Mouse (Mus musculus): Measurements from ENCODE around the gene Ctnnb1. TPM values are rescaled to one million over a fixed set of nuclear protein-coding genes. Genes with fewer than 3 reads are reported as not detected.

Gene Ctnnb1
- polyA plus RNA-seq, 1 experiment: 396 TPM

- no peak for TF ChIP-seq USF1 (IDR thresholded peaks at IDR 0.05; ENCODE audit: low read depth)
- peak; percentile 31 for TF ChIP-seq CEBPB (IDR thresholded peaks at IDR 0.05; ENCODE audit: low read depth)
- Histone ChIP-seq H3K27me3 (ENCODE audit: control insufficient read depth, insufficient read depth, insufficient read length) (no peaks in the 10 kb centered on the region), H3K36me3 (ENCODE audit: control insufficient read depth, insufficient read depth) (no peaks in the 10 kb centered on the region), H3K79me3 (ENCODE audit: low read depth) (no peaks in the 10 kb centered on the region), H3ac (ENCODE audit: control insufficient read depth, insufficient read length, low read depth) (peak overlapping the region; percentile 32), H3K79me2 (ENCODE audit: control insufficient read depth, insufficient read depth) (no peaks in the 10 kb centered on the region), H3K4me3 (ENCODE audit: insufficient read depth, poor library complexity, severe bottlenecking) (no peak overlapping the region)
Measured at GRCm38 (mm10) chr9:120926939-120927606, 1.9 kb upstream of the Ctnnb1 start.

GRCm38 (mm10) chr9:120930021-120930420 lies 1.0 kb downstream of the Ctnnb1 start:
- Histone ChIP-seq H3K36me3 (ENCODE audit: control insufficient read depth, insufficient read depth) (no peaks in the 10 kb centered on the region), H3K4me3 (ENCODE audit: insufficient read depth, poor library complexity, severe bottlenecking) (no peak overlapping the region), H3ac (ENCODE audit: control insufficient read depth, insufficient read length, low read depth) (no peak overlapping the region), H3K79me2 (ENCODE audit: control insufficient read depth, insufficient read depth) (peaks cover 15% of the 10 kb centered on the region), H3K79me3 (ENCODE audit: low read depth) (peaks cover 14% of the 10 kb centered on the region), H3K27me3 (ENCODE audit: control insufficient read depth, insufficient read depth, insufficient read length) (no peaks in the 10 kb centered on the region)
- no peak for TF ChIP-seq MYOD1 (IDR thresholded peaks at IDR 0.05; ENCODE audit: control insufficient read depth, insufficient read length, low read depth)
- TF ChIP-seq USF1 (IDR thresholded peaks at IDR 0.05; ENCODE audit: low read depth): no peak
- no peak for TF ChIP-seq CEBPB (IDR thresholded peaks at IDR 0.05; ENCODE audit: low read depth)
- no peak for TF ChIP-seq MAX (IDR thresholded peaks at IDR 0.05)
- TF ChIP-seq MYOG (IDR thresholded peaks at IDR 0.05; ENCODE audit: control insufficient read depth, extremely low read depth, insufficient read length): no peak
- TF ChIP-seq FOSL1 (IDR thresholded peaks at IDR 0.05; ENCODE audit: insufficient read depth, low read length, poor library complexity, severe bottlenecking): no peak
- TF ChIP-seq CTCF (IDR thresholded peaks at IDR 0.05; ENCODE audit: control insufficient read depth, insufficient read depth, insufficient read length): no peak

GRCm38 (mm10) chr9:120930811-120931210 lies 1.8 kb downstream of the Ctnnb1 start:
- peaks cover 23% of the 10 kb centered on the region for H3K79me2 ChIP-seq (ENCODE audit: control insufficient read depth, insufficient read depth)
- TF ChIP-seq MYOD1 (IDR thresholded peaks at IDR 0.05; ENCODE audit: control insufficient read depth, insufficient read length, low read depth): no peak
- no peak for TF ChIP-seq MAX (IDR thresholded peaks at IDR 0.05)
- TF ChIP-seq FOSL1 (IDR thresholded peaks at IDR 0.05; ENCODE audit: insufficient read depth, low read length, poor library complexity, severe bottlenecking): no peak
- no peak for TF ChIP-seq CEBPB (IDR thresholded peaks at IDR 0.05; ENCODE audit: low read depth)
- no peak for TF ChIP-seq MYOG (IDR thresholded peaks at IDR 0.05; ENCODE audit: control insufficient read depth, extremely low read depth, insufficient read length)
- TF ChIP-seq CTCF (IDR thresholded peaks at IDR 0.05; ENCODE audit: control insufficient read depth, insufficient read depth, insufficient read length): no peak
- no peaks in the 10 kb centered on the region for H3K36me3 ChIP-seq (ENCODE audit: control insufficient read depth, insufficient read depth)
- peaks cover 21% of the 10 kb centered on the region for H3K79me3 ChIP-seq (ENCODE audit: low read depth)
- no peaks in the 10 kb centered on the region for H3K27me3 ChIP-seq (ENCODE audit: control insufficient read depth, insufficient read depth, insufficient read length)
- no peak overlapping the region for H3ac ChIP-seq (ENCODE audit: control insufficient read depth, insufficient read length, low read depth)
- no peak overlapping the region for H3K4me3 ChIP-seq (ENCODE audit: insufficient read depth, poor library complexity, severe bottlenecking)

- Histone ChIP-seq H3K79me3 (ENCODE audit: low read depth) (peaks cover 37% of the 10 kb centered on the region), H3ac (ENCODE audit: control insufficient read depth, insufficient read length, low read depth) (no peak overlapping the region), H3K79me2 (ENCODE audit: control insufficient read depth, insufficient read depth) (peaks cover 38% of the 10 kb centered on the region), H3K27me3 (ENCODE audit: control insufficient read depth, insufficient read depth, insufficient read length) (no peaks in the 10 kb centered on the region), H3K36me3 (ENCODE audit: control insufficient read depth, insufficient read depth) (peaks cover 6% of the 10 kb centered on the region), H3K4me3 (ENCODE audit: insufficient read depth, poor library complexity, severe bottlenecking) (no peak overlapping the region)
- TF ChIP-seq CTCF (IDR thresholded peaks at IDR 0.05; ENCODE audit: control insufficient read depth, insufficient read depth, insufficient read length) (no peak), USF1 (IDR thresholded peaks at IDR 0.05; ENCODE audit: low read depth) (no peak), MYOG (IDR thresholded peaks at IDR 0.05; ENCODE audit: control insufficient read depth, extremely low read depth, insufficient read length) (no peak), CEBPB (IDR thresholded peaks at IDR 0.05; ENCODE audit: low read depth) (no peak), MYOD1 (IDR thresholded peaks at IDR 0.05; ENCODE audit: control insufficient read depth, insufficient read length, low read depth) (no peak), MAX (IDR thresholded peaks at IDR 0.05) (no peak), FOSL1 (IDR thresholded peaks at IDR 0.05; ENCODE audit: insufficient read depth, low read length, poor library complexity, severe bottlenecking) (no peak)
Measured at GRCm38 (mm10) chr9:120932371-120932770, 3.4 kb downstream of the Ctnnb1 start.

- Histone ChIP-seq H3ac (ENCODE audit: control insufficient read depth, insufficient read length, low read depth) (peak overlapping the region; percentile 81), H3K36me3 (ENCODE audit: control insufficient read depth, insufficient read depth) (peaks cover 13% of the 10 kb centered on the region)
Measured at GRCm38 (mm10) chr9:120932797-120933586, 4.0 kb downstream of the Ctnnb1 start.

More at GRCm38 (mm10) chr9:120932797-120933586, 4.0 kb downstream of the Ctnnb1 start:
- no peaks in the 10 kb centered on the region for H3K27me3 ChIP-seq (ENCODE audit: control insufficient read depth, insufficient read depth, insufficient read length)
- peak overlapping the region; percentile 65 for H3K4me3 ChIP-seq (ENCODE audit: insufficient read depth, poor library complexity, severe bottlenecking)
- H3K79me3 ChIP-seq (ENCODE audit: low read depth): peaks cover 43% of the 10 kb centered on the region
- TF ChIP-seq CTCF (IDR thresholded peaks at IDR 0.05; ENCODE audit: control insufficient read depth, insufficient read depth, insufficient read length) (no peak), USF1 (IDR thresholded peaks at IDR 0.05; ENCODE audit: low read depth) (no peak), MYOD1 (IDR thresholded peaks at IDR 0.05; ENCODE audit: control insufficient read depth, insufficient read length, low read depth) (no peak), MYOG (IDR thresholded peaks at IDR 0.05; ENCODE audit: control insufficient read depth, extremely low read depth, insufficient read length) (no peak), CEBPB (IDR thresholded peaks at IDR 0.05; ENCODE audit: low read depth) (no peak), FOSL1 (IDR thresholded peaks at IDR 0.05; ENCODE audit: insufficient read depth, low read length, poor library complexity, severe bottlenecking) (no peak), MAX (IDR thresholded peaks at IDR 0.05) (no peak)
- peaks cover 45% of the 10 kb centered on the region for H3K79me2 ChIP-seq (ENCODE audit: control insufficient read depth, insufficient read depth)

All from C2C12 (cell line).